Mouse (Mus musculus) Patski (cell line): ENCODE measurements around the gene Prickle3. TPM values are rescaled to one million over a fixed set of nuclear protein-coding genes. Genes with fewer than 3 reads are reported as not detected.

Source experiments
- ATAC-seq: fragments of 100-300 bp; one replicate; pipeline ENCODE4 v1.8.0; 2021
- CTCF ChIA-PET: fragments of 350-600 bp; sonication (Branson Sonifier 250); formaldehyde crosslinking; loops from one replicate; lab custom pipeline; 2022; ENCODE audit warnings: inconsistent platforms; lab: Charles Lee
- POLR2A ChIA-PET: fragments of 350-600 bp; sonication (Branson Sonifier 250); formaldehyde crosslinking; loops from one replicate; lab custom pipeline; 2022; ENCODE audit warnings: antibody characterized with exemption, inconsistent platforms; lab: Charles Lee
- DNase-seq: peaks from one replicate; pipeline ENCODE4 v3.0.0-alpha.2; 2011; ENCODE audit warnings: low read depth, low spot score
- H3K27me3 ChIP-seq: fragments of 371-371 bp; one replicate; pipeline ENCODE4 v1.5.1; 2021
- CTCF ChIP-seq: fragments of 100-300 bp; IDR thresholded peaks from one replicate; pipeline ENCODE4 v1.5.1; 2021
- in situ Hi-C: fragments of 300-500 bp; cut with MboI; formaldehyde crosslinking; loops from 3 replicates; pipeline ENCODE4 v1.11.1; 2018; ENCODE audit warnings: low pct_unique_long_range_greater_than_20kb, mixed read lengths
- polyA plus RNA-seq: library from polyadenylated mRNA; unstranded; gene quantifications from one replicate; pipeline ENCODE4 v1.2.3, GENCODE M21; 2021

The Prickle3 gene
- polyA plus RNA-seq, 1 experiment from 2014 or later = 0.05 TPM

- ATAC-seq (peak; percentile 37), DNase-seq (no peak)
- POLR2A ChIA-PET = interaction anchor here (0.5 to 1.4 kb wide), 3 partner anchors 23 to 355 kb away, joined by 3 to 6 read pairs (median 4); no protein-coding TSS in a partner anchor
- TF ChIP-seq CTCF = no peak
- CTCF ChIA-PET = interaction anchor here (1.0 kb wide), 1 partner anchor 45 kb away, joined by 3 read pairs; no protein-coding TSS in a partner anchor
- no peaks in the 10 kb centered on the region for H3K27me3 ChIP-seq
- in situ Hi-C loops = no loop called here
Measured at GRCm38 (mm10) chrX:7670921-7671623, 14.0 kb downstream of the Prickle3 start, which contains the start of gene Plp2. Gene Plp2 (minus strand): TSS chrX:7671390.

DNA sequence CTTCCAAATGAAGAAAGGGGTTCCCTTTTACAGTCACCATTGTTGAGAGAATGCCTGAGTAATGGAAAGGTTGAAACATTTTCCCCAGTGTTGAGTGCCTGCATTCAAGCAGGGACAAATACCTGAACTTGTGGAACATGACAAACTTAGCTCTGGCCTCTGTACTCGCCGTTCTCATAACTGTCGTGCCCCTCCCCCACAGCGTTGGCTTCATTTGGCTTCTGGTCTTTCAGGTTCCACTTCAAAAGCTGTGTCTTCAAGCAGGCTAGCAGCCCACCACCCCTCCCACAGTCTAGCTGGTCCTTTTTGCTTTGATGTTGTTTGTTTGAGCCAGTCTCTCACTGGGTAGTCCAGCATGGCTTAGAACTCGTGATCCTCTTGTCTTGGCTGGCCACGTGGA is 15.7 kb downstream of the Prickle3 start:
- POLR2A ChIA-PET = no interaction called here
- DNase-seq = no peak
- H3K27me3 ChIP-seq = no peaks in the 10 kb centered on the region
- in situ Hi-C loops = no loop called here
- CTCF ChIA-PET = no interaction called here
- TF ChIP-seq CTCF = no peak
- no peak for ATAC-seq

- ChIA-PET CTCF (no interaction called here), POLR2A (no interaction called here)
- no peak for DNase-seq
- TF ChIP-seq CTCF = no peak
- H3K27me3 ChIP-seq = peaks cover 4% of the 10 kb centered on the region
- ATAC-seq = no peak
- in situ Hi-C loops = no loop called here
Measured at GRCm38 (mm10) chrX:7673578-7674281, 16.7 kb downstream of the Prickle3 start.

DNA sequence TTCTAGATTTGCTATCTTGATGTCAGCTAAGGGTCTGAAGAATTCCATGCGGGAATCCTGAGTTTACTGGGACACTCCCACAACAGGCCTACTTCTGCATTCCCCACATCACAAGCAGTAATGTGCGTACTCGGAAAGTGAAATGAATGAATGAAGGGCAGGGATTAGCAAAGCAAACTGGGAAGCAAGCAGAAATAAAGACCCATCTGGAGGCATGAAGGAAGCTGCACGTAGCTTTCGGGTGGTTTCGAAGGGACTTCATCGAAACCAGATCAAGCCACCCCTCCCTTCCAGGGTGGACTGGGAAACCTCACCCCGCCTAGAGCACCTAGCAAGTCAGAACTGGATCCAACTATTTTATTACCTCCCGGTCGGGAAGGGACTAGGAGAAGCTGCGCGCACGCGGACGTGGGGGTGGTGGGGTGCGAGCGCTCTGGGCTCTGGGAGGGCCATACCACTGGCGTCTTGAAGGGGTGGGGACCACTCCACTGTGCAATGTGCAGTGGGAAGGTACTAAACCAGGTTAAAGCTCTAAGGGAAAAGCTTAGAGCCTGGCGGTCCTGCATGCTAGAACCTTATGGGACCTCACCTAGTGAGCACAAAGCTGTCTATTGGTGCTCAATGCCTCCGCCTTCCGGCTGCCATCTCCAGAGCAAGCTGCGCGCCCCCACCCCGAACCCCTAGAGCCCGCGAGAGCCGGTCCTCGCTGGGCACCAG is 17.4 kb downstream of the Prickle3 start:
- in situ Hi-C loops = no loop called here
- no peak for TF ChIP-seq CTCF
- CTCF ChIA-PET = no interaction called here
- DNase-seq (no peak), ATAC-seq (no peak)
- POLR2A ChIA-PET = no interaction called here
- H3K27me3 ChIP-seq = peaks cover 7% of the 10 kb centered on the region

DNA sequence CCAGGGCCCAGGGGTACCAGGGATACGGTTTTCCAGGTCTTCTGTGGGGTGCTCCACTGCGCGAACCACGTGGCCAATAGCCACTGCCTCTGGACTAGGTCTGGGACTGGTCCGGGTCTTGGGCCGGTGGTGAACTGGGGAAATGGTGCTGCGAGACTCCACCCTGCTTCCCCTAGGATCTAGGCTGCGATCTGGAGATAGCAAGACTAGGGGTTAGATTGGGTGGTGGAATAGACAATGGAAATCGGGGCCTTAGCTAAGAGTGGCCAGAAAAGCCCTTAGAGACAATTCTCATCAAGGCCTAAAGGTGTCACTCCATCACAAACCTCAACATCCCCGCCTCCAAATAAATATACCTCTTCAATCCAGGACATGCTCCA is 17.9 kb downstream of the Prickle3 start:
- peaks cover 7% of the 10 kb centered on the region for H3K27me3 ChIP-seq
- no peak for DNase-seq
- POLR2A ChIA-PET = no interaction called here
- ATAC-seq = no peak
- TF ChIP-seq CTCF = no peak
- CTCF ChIA-PET = no interaction called here
- in situ Hi-C loops = no loop called here

- H3K27me3 ChIP-seq = peaks cover 20% of the 10 kb centered on the region
- ChIA-PET POLR2A (no interaction called here), CTCF (interaction anchor here (0.9 to 1.0 kb wide), 2 partner anchors 15 to 210 kb away, joined by 3 read pairs; no protein-coding TSS in a partner anchor)
- DNase-seq (no peak), ATAC-seq (no peak)
- TF ChIP-seq CTCF = no peak
- in situ Hi-C loops = no loop called here
Measured at GRCm38 (mm10) chrX:7678986-7679385, 21.9 kb downstream of the Prickle3 start.

DNA sequence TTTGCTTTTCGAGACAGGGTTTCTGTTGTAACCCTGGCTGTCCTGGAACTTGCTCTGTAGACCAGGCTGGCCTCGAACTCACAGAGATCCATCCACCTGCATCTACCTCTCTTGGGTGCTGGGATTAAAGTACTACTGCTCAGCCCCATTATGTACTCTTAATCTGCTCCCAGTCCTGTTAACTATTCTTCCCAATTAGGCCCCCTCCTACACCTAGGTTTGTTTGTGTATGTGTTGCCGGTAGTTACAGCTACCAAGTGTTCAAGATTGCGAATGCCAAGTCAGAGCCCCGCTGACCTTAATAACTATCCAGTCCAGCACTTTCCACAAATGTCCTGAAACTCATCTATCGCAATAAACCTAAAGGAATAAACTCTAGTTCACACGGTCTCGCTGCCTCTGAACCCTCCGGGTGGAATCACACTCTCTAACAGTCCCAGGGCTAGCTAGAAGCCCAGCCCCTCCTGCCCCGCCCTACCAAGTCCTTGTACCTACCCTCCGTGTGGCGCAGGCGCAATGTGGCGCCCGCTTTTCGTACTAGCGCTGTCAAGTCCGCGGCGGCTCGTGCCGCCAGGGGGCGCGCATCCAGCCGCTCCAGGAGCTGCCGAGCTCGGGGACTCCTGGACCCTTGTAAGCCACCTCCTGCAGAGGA is 22.5 kb downstream of the Prickle3 start:
- POLR2A ChIA-PET = no interaction called here

GRCm38 (mm10) chrX:7680057-7680412 is 23.0 kb downstream of the Prickle3 start:
- ATAC-seq (no peak), DNase-seq (no peak)
- no peak for TF ChIP-seq CTCF
- H3K27me3 ChIP-seq = peaks cover 20% of the 10 kb centered on the region
- POLR2A ChIA-PET = no interaction called here
- CTCF ChIA-PET = interaction anchor here (1.0 kb wide), 1 partner anchor 211 kb away, joined by 3 read pairs; no protein-coding TSS in a partner anchor
- in situ Hi-C loops = no loop called here

More for the DNA sequence above, 22.5 kb downstream of the Prickle3 start:
- DNase-seq = peak; percentile 41
- peak; percentile 92 for ATAC-seq
- CTCF ChIA-PET = interaction anchor here (0.9 to 1.0 kb wide), 2 partner anchors 14 to 211 kb away, joined by 3 read pairs; no protein-coding TSS in a partner anchor
- in situ Hi-C loops = no loop called here
- no peak for TF ChIP-seq CTCF
- peaks cover 20% of the 10 kb centered on the region for H3K27me3 ChIP-seq

- peaks cover 20% of the 10 kb centered on the region for H3K27me3 ChIP-seq
- POLR2A ChIA-PET = no interaction called here
- CTCF ChIA-PET = no interaction called here
- in situ Hi-C loops = no loop called here
- no peak for ATAC-seq
- no peak for DNase-seq
- no peak for TF ChIP-seq CTCF
Measured at GRCm38 (mm10) chrX:7680864-7681263, 23.8 kb downstream of the Prickle3 start, which contains the start of gene Magix. Gene Magix (minus strand): TSS chrX:7681251.

DNA sequence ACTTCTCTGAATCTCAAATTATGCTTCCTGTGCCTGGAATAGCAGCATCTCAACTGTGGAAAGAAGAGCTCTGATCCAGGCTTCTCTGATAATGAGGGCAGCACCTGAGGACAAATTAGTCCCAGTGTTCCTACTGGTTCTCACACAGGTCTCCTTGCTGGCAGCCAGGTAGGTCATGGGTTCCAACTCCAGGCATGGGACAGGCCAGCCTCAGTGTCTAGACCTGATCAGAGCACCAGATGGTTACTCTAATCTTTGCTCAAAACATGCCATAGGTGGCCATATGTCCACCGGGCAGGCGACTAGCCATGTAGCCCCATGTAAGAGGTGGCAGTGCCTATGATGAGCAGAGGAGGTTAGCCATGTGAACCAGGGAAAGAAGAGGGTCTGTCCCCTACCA is 31.3 kb downstream of the Prickle3 start:
- ChIA-PET CTCF (no interaction called here), POLR2A (no interaction called here)
- in situ Hi-C loops = no loop called here
- ATAC-seq (no peak), DNase-seq (no peak)
- TF ChIP-seq CTCF = no peak
- peaks cover 18% of the 10 kb centered on the region for H3K27me3 ChIP-seq
